Comparison of ENCODE assay signal across 19 mouse cellular contexts in genomic region chr6:87284716-87285364, GRCm38 (mm10). TPM values are rescaled to one million over a fixed set of nuclear protein-coding genes. Genes with fewer than 3 reads are reported as not detected.
DNase-seq lines count a peak whose midpoint lies in the region; ATAC-seq and TF ChIP-seq lines count a peak whose summit lies in the region.
"Had no signal": no experiment of that assay in that cellular context is flagged by ENCODE, and none has a peak within 500 bp of the region (broad histone marks: within the 10 kb centered on the region; RNA-seq: fewer than 3 reads in every experiment).

No protein-coding gene starts in this region.

- DNase-seq in intestine, embryonic 14.5 days (ENCODE audit: low spot score): no peak
- peak; percentile 29 for DNase-seq in midbrain, postnatal 0 days (ENCODE audit: low spot score)
- no peak for DNase-seq in cerebellum, postnatal 25 days
- DNase-seq: B cell, adult 2 months; cerebellum, adult 9-10 months; gastrocnemius, postnatal 10 days; heart, adult 18-20 months; right cerebral cortex, postnatal 25 days had no signal

- peaks cover 18% of the 10 kb centered on the region; the same call in 1 of the 2 replicates for H3K4me1 ChIP-seq in intestine, embryonic 14.5 days (replicated peaks; ENCODE audit: control insufficient read depth, insufficient read depth, low read length)
- H3K4me1 ChIP-seq in intestine, postnatal 0 days (replicated peaks; ENCODE audit: control insufficient read depth, insufficient read depth, low read length): no peaks in the 10 kb centered on the region
- H3K4me1 ChIP-seq in midbrain, postnatal 0 days (ENCODE audit: insufficient read depth, low read length): no peaks in the 10 kb centered on the region
- H3K4me1 ChIP-seq in midbrain, embryonic 16.5 days (ENCODE audit: control insufficient read depth, insufficient read depth, low read length): no peaks in the 10 kb centered on the region
- peaks cover 9% of the 10 kb centered on the region for H3K4me1 ChIP-seq in intestine, embryonic 16.5 days (ENCODE audit: control insufficient read depth, insufficient read depth, low read length)
- H3K4me1 ChIP-seq in heart, embryonic 12.5 days (replicated peaks): peaks cover 18% of the 10 kb centered on the region
- H3K4me1 ChIP-seq: hindbrain, embryonic 10.5 days; liver, embryonic 15.5 days; midbrain, embryonic 13.5 days had no signal

- H3K4me2 ChIP-seq in intestine, embryonic 14.5 days (ENCODE audit: low read length): no peak overlapping the region
- no peak overlapping the region for H3K4me2 ChIP-seq in intestine, postnatal 0 days (replicated peaks; ENCODE audit: low read depth)
- H3K4me2 ChIP-seq in midbrain, postnatal 0 days (ENCODE audit: low read depth, low read length, poor library complexity, severe bottlenecking): no peak overlapping the region
- no peak overlapping the region for H3K4me2 ChIP-seq in midbrain, embryonic 16.5 days (ENCODE audit: low read length)
- no peak overlapping the region for H3K4me2 ChIP-seq in intestine, embryonic 16.5 days (ENCODE audit: low read depth, low read length)
- no peak overlapping the region for H3K4me2 ChIP-seq in heart, embryonic 12.5 days
- H3K4me2 ChIP-seq: forebrain, embryonic 15.5 days; heart, embryonic 15.5 days; liver, embryonic 15.5 days; midbrain, embryonic 13.5 days had no signal

- 50% methylated on average over 11 of the region's 11 CpGs for WGBS in intestine, embryonic 14.5 days
- 61% methylated on average over 11 of the region's 11 CpGs for WGBS in intestine, postnatal 0 days
- WGBS in midbrain, postnatal 0 days: 84% methylated on average over 11 of the region's 11 CpGs
- 88% methylated on average over 11 of the region's 11 CpGs for WGBS in midbrain, embryonic 16.5 days
- 56% methylated on average over 11 of the region's 11 CpGs for WGBS in intestine, embryonic 16.5 days
- WGBS in heart, embryonic 12.5 days: 84% methylated on average over 11 of the region's 11 CpGs

- ATAC-seq in intestine, embryonic 14.5 days (replicated peaks; ENCODE audit: low FRiP score, low TSS enrichment, low read depth): no peak
- ATAC-seq in intestine, postnatal 0 days: no peak
- no peak for ATAC-seq in midbrain, postnatal 0 days (ENCODE audit: low FRiP score)
- ATAC-seq in midbrain, embryonic 16.5 days: no peak
- ATAC-seq in intestine, embryonic 16.5 days: no peak
- ATAC-seq in heart, embryonic 12.5 days (ENCODE audit: insufficient number of reproducible peaks, low FRiP score): no peak
- no peak; the same call in 1 of the 2 replicates for ATAC-seq in frontal cortex, adult (ENCODE audit: low TSS enrichment)
- ATAC-seq: forebrain, embryonic 15.5 days; midbrain, embryonic 13.5 days had no signal

- no peak for TF ChIP-seq CTCF in intestine, postnatal 0 days (IDR thresholded peaks at IDR 0.05; ENCODE audit: low read depth)
- no peak for TF ChIP-seq CTCF in midbrain, postnatal 0 days (IDR thresholded peaks at IDR 0.05)

- no peak overlapping the region for H3K9ac ChIP-seq in intestine, embryonic 14.5 days (ENCODE audit: low read length)
- no peak overlapping the region for H3K9ac ChIP-seq in intestine, postnatal 0 days (ENCODE audit: low read depth, low read length)
- H3K9ac ChIP-seq in midbrain, postnatal 0 days (replicated peaks; ENCODE audit: low read length, poor library complexity, severe bottlenecking): no peak overlapping the region
- H3K9ac ChIP-seq in midbrain, embryonic 16.5 days (ENCODE audit: low read depth, low read length): no peak overlapping the region
- H3K9ac ChIP-seq in intestine, embryonic 16.5 days (ENCODE audit: low read depth, low read length): no peak overlapping the region
- no peak overlapping the region for H3K9ac ChIP-seq in heart, embryonic 12.5 days
- H3K9ac ChIP-seq: forebrain, embryonic 15.5 days; heart, embryonic 15.5 days; liver, embryonic 15.5 days; midbrain, embryonic 13.5 days had no signal

- no peaks in the 10 kb centered on the region for H3K27me3 ChIP-seq in intestine, embryonic 14.5 days (replicated peaks; ENCODE audit: control insufficient read depth, insufficient read depth, low read length)
- no peaks in the 10 kb centered on the region for H3K27me3 ChIP-seq in intestine, postnatal 0 days (replicated peaks; ENCODE audit: control insufficient read depth, insufficient read depth, low read length)
- H3K27me3 ChIP-seq in midbrain, postnatal 0 days (ENCODE audit: insufficient read depth, low read length): no peaks in the 10 kb centered on the region
- no peaks in the 10 kb centered on the region for H3K27me3 ChIP-seq in midbrain, embryonic 16.5 days (ENCODE audit: control insufficient read depth, insufficient read depth, low read depth, low read length)
- no peaks in the 10 kb centered on the region for H3K27me3 ChIP-seq in intestine, embryonic 16.5 days (replicated peaks; ENCODE audit: control insufficient read depth, insufficient read depth, low read length)
- no peaks in the 10 kb centered on the region for H3K27me3 ChIP-seq in heart, embryonic 12.5 days (replicated peaks)
- H3K27me3 ChIP-seq: forebrain, embryonic 15.5 days; heart, embryonic 15.5 days; liver, embryonic 15.5 days; midbrain, embryonic 13.5 days had no signal

- H3K4me3 ChIP-seq in intestine, embryonic 14.5 days (ENCODE audit: low read depth, low read length): no peak overlapping the region
- H3K4me3 ChIP-seq in intestine, postnatal 0 days (ENCODE audit: low read depth, low read length): no peak overlapping the region
- no peak overlapping the region for H3K4me3 ChIP-seq in midbrain, postnatal 0 days (ENCODE audit: low read depth, low read length)
- H3K4me3 ChIP-seq in midbrain, embryonic 16.5 days (ENCODE audit: low read depth, low read length): no peak overlapping the region
- H3K4me3 ChIP-seq in intestine, embryonic 16.5 days (ENCODE audit: low read length): no peak overlapping the region
- H3K4me3 ChIP-seq in heart, embryonic 12.5 days: no peak overlapping the region
- H3K4me3 ChIP-seq: forebrain, embryonic 15.5 days; heart, embryonic 15.5 days; hindbrain, embryonic 10.5 days; layer of hippocampus, adult 2 months; liver, embryonic 15.5 days; midbrain, embryonic 13.5 days had no signal

- H3K9me3 ChIP-seq in intestine, embryonic 14.5 days (ENCODE audit: control insufficient read depth, low read length): no peaks in the 10 kb centered on the region
- H3K9me3 ChIP-seq in intestine, postnatal 0 days (ENCODE audit: control insufficient read depth): no peaks in the 10 kb centered on the region
- no peaks in the 10 kb centered on the region for H3K9me3 ChIP-seq in midbrain, postnatal 0 days (ENCODE audit: low read length)
- H3K9me3 ChIP-seq in midbrain, embryonic 16.5 days (replicated peaks; ENCODE audit: control insufficient read depth, low read length, poor library complexity, severe bottlenecking): no peaks in the 10 kb centered on the region
- no peaks in the 10 kb centered on the region for H3K9me3 ChIP-seq in intestine, embryonic 16.5 days (ENCODE audit: control insufficient read depth, low read length)
- no peaks in the 10 kb centered on the region for H3K9me3 ChIP-seq in heart, embryonic 12.5 days (replicated peaks)
- H3K9me3 ChIP-seq: forebrain, embryonic 15.5 days; heart, embryonic 15.5 days; hindbrain, embryonic 10.5 days; liver, embryonic 15.5 days; midbrain, embryonic 13.5 days had no signal

- peaks cover 4% of the 10 kb centered on the region; the same call in 1 of the 2 replicates for H3K36me3 ChIP-seq in intestine, embryonic 14.5 days (ENCODE audit: control insufficient read depth, insufficient read depth, low read length)
- no peaks in the 10 kb centered on the region; the same call in 1 of the 2 replicates for H3K36me3 ChIP-seq in intestine, postnatal 0 days (ENCODE audit: control insufficient read depth, insufficient read depth)
- no peaks in the 10 kb centered on the region for H3K36me3 ChIP-seq in midbrain, postnatal 0 days (ENCODE audit: insufficient read depth, low read length)
- H3K36me3 ChIP-seq in midbrain, embryonic 16.5 days (ENCODE audit: control insufficient read depth, insufficient read depth, low read length): no peaks in the 10 kb centered on the region
- H3K36me3 ChIP-seq in intestine, embryonic 16.5 days (ENCODE audit: control insufficient read depth, insufficient read depth, low read length): no peaks in the 10 kb centered on the region
- H3K36me3 ChIP-seq in heart, embryonic 12.5 days: 0 out of 2 replicates have a peak, but pooled peaks cover 3% of the 10 kb centered on the region
- H3K36me3 ChIP-seq: forebrain, embryonic 15.5 days; heart, embryonic 15.5 days; liver, embryonic 15.5 days had no signal

- peak overlapping the region; percentile 70; the same call in 1 of the 2 replicates for H3K27ac ChIP-seq in intestine, embryonic 14.5 days (ENCODE audit: low read depth)
- H3K27ac ChIP-seq in intestine, postnatal 0 days (ENCODE audit: low read depth, low read length): no peak overlapping the region
- H3K27ac ChIP-seq in midbrain, postnatal 0 days (ENCODE audit: low read depth, low read length): no peak overlapping the region
- no peak overlapping the region for H3K27ac ChIP-seq in midbrain, embryonic 16.5 days (ENCODE audit: low read length)
- peak overlapping the region; percentile 54 for H3K27ac ChIP-seq in intestine, embryonic 16.5 days (ENCODE audit: low read length)
- H3K27ac ChIP-seq in heart, embryonic 12.5 days (ENCODE audit: poor library complexity, severe bottlenecking): no peak overlapping the region
- H3K27ac ChIP-seq: forebrain, embryonic 15.5 days; hindbrain, embryonic 10.5 days; layer of hippocampus, adult 2 months; liver, embryonic 15.5 days; midbrain, embryonic 13.5 days had no signal

RNA-seq across cellular contexts. Expression of gene Antxr1, which starts 50.8 kb away (rescaled TPM):
- polyA plus RNA-seq in intestine, embryonic 14.5 days (2014; fragmentation: Nextera tagmentation; extraction: Ambion mirVana): 8.5 and 9.2 TPM in 2 replicates
- polyA plus RNA-seq in intestine, postnatal 0 days (2015; fragmentation: Nextera tagmentation; extraction: Ambion mirVana): 4.9 TPM in 2 replicates
- total RNA-seq in midbrain, postnatal 0 days (2014; rRNA removed): 13.1 and 17.0 TPM in 2 replicates
- 2.2 and 2.9 TPM in 2 replicates for polyA plus RNA-seq in midbrain, postnatal 0 days (2015; fragmentation: Nextera tagmentation; extraction: Ambion mirVana)
- polyA plus RNA-seq in midbrain, embryonic 16.5 days (2015; fragmentation: Nextera tagmentation; extraction: Ambion mirVana): 2.7 and 3.0 TPM in 2 replicates
- polyA plus RNA-seq in intestine, embryonic 16.5 days (2015; fragmentation: Nextera tagmentation; extraction: Ambion mirVana): 3.9 and 4.1 TPM in 2 replicates
- 3.6 and 4.3 TPM in 2 replicates for polyA plus RNA-seq in heart, embryonic 12.5 days (2016; fragmentation: Nextera tagmentation; extraction: Ambion mirVana)

Comparison
In these comparisons a context has a peak if more than half of its experiments do, and no peak if none do; other contexts are left out.
1. H3K27ac ChIP-seq: peak in intestine, embryonic 14.5 days (single experiment) and intestine, embryonic 16.5 days (single experiment); none in intestine, postnatal 0 days (single experiment), midbrain, postnatal 0 days (single experiment), midbrain, embryonic 16.5 days (single experiment) and heart, embryonic 12.5 days (single experiment).